Mouse (Mus musculus): ENCODE measurements around the gene Trim17. TPM values are rescaled to one million over a fixed set of nuclear protein-coding genes. Genes with fewer than 3 reads are reported as not detected.

Gene Trim17
- polyA plus RNA-seq, 1 experiment from 2014 or later: 0.76 TPM

DNA sequence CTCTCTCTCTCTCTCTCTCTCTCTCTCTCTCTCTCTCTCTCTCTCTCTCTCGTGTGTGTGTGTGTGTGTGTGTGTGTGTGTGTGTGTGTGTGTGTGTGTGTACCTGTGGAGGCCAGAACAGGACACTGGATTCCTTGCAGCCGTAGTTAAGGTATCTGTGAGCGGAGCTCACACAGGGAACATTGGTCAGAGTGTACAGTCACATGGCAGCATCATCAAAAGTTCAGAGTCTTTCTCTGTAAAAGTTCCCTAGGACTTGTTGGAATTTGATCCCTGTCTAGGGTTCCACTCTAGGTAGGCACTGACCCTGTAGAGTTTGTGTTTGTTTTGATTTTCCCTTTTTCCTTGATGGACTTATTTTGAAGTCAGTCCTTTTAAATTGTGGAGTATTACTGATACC is 27.8 kb upstream of the Trim17 start:
- Histone ChIP-seq H3K4me3 (replicated peaks; ENCODE audit: low read length) (no peak overlapping the region), H3K9ac (no peak overlapping the region), H3K36me3 (replicated peaks; ENCODE audit: control insufficient read depth, insufficient read depth) (peaks cover 13% of the 10 kb centered on the region), H3K4me2 (replicated peaks) (no peak overlapping the region), H3K9me3 (ENCODE audit: control insufficient read depth, low read length) (no peaks in the 10 kb centered on the region), H3K27ac (no peak overlapping the region), H3K4me1 (replicated peaks; ENCODE audit: control insufficient read depth, insufficient read depth, low read length) (no peaks in the 10 kb centered on the region), H3K27me3 (ENCODE audit: control insufficient read depth, insufficient read depth, low read length) (no peaks in the 10 kb centered on the region)
- 87% methylated on average over 2 of the region's 3 CpGs for whole genome bisulfite sequencing
- no peak for DNase-seq (ENCODE audit: low spot score)
- ATAC-seq (ENCODE audit: low FRiP score): no peak

DNA sequence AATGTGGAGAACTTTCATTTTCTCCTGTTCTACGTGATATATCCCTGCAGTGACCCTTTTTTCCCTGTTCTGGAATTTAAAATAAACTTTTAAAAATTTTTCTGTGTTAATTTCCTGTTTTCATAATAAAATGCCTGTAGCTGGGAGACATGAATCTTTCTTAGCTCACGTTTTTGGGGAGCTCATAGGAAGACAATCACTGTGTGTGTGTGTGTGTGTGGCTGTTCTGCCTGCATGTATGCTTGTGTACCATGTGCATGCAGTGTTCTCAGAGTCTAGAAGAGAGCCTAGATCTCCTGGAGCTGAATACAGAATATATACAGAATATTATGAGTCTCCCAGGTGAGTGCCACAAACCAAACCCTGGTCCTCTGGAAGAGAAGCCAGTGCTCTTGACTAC is 27.4 kb upstream of the Trim17 start:
- DNase-seq (ENCODE audit: low spot score): no peak
- no peaks in the 10 kb centered on the region for H3K27me3 ChIP-seq (ENCODE audit: control insufficient read depth, insufficient read depth, low read length)

DNA sequence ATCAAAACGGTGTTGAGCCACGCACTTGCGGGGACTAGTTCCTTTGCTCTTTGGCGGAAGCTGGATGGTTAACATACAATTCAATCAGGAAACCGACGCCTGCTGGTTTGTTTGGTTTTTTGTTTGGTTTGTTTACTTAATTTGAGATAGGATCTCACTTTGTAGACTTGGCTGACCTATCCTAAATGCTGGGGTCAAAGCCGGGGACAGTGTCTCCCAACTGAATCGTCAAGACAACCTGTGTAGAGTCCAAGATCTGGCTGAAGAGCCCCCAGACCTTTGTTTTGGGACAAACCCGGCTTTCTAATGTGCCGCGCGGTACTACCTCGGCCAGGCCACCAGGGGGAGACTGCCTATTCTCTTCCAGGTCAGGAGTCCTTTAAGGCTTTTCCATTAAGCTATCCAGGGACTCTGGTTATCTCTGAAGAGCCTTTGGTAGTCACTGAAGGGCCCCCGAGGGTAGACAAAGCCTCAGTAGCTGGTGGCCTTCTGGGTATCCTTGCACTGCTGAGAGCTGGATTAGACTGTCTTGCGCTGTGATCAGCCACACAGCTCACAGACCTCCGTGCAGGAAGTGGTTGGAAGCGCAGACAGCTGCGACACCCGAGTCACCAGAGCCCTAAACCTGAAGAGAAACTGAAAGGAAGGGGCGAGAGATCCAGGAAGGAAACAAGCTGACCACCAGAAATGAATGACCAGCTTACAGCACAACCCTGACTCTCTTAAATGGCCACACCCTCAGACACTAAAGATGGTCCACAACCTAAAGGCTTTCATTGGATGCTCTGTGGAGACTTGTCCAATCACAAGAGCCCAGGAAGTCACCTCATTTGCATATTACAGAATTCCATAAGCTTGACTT is 26.5 kb upstream of the Trim17 start:
- H3K4me2 ChIP-seq (replicated peaks): peak overlapping the region; percentile 29
- DNase-seq (ENCODE audit: low spot score): peak; percentile 69
- no peaks in the 10 kb centered on the region for H3K4me1 ChIP-seq (replicated peaks; ENCODE audit: control insufficient read depth, insufficient read depth, low read length)
- peak; percentile 64 for ATAC-seq (ENCODE audit: low FRiP score)
- WGBS: 35% methylated on average over 20 of the region's 20 CpGs
- H3K36me3 ChIP-seq (replicated peaks; ENCODE audit: control insufficient read depth, insufficient read depth): peaks cover 26% of the 10 kb centered on the region
- no peaks in the 10 kb centered on the region for H3K27me3 ChIP-seq (ENCODE audit: control insufficient read depth, insufficient read depth, low read length)
- H3K9ac ChIP-seq: peak overlapping the region; percentile 24; the same call in 1 of the 2 replicates
- peak overlapping the region; percentile 34; the same call in 1 of the 2 replicates for H3K27ac ChIP-seq
- H3K9me3 ChIP-seq (ENCODE audit: control insufficient read depth, low read length): no peaks in the 10 kb centered on the region
- H3K4me3 ChIP-seq (replicated peaks; ENCODE audit: low read length): no peak overlapping the region

More for the DNA sequence above, 27.4 kb upstream of the Trim17 start:
- H3K4me1 ChIP-seq (replicated peaks; ENCODE audit: control insufficient read depth, insufficient read depth, low read length): no peaks in the 10 kb centered on the region
- WGBS: 80% methylated on average over 2 of the region's 2 CpGs
- H3K9ac ChIP-seq: no peak overlapping the region
- peaks cover 17% of the 10 kb centered on the region for H3K36me3 ChIP-seq (replicated peaks; ENCODE audit: control insufficient read depth, insufficient read depth)
- H3K4me2 ChIP-seq (replicated peaks): no peak overlapping the region
- ATAC-seq (ENCODE audit: low FRiP score): no peak
- H3K27ac ChIP-seq: no peak overlapping the region
- no peak overlapping the region for H3K4me3 ChIP-seq (replicated peaks; ENCODE audit: low read length)
- H3K9me3 ChIP-seq (ENCODE audit: control insufficient read depth, low read length): no peaks in the 10 kb centered on the region

DNA sequence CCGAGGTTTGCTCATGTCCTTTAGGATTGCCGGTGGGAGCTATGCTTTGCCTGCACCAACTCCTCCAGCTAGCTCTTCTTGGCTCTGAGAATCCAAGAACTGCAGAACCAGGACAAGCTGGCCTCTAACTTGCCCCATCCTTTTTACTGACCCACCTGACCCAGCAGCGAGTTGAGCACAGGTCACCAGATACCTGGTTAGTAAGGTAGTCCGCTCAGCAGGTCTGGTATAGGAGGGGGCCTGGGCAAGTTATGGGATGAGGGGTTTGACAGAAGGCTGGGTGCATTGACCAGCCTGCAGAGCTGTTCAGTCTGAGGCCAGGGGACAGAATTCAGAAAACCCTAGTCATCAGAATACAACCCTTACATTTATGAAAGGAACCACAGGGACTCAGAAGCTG is 25.4 kb upstream of the Trim17 start:
- Histone ChIP-seq H3K9me3 (ENCODE audit: control insufficient read depth, low read length) (no peaks in the 10 kb centered on the region), H3K4me3 (replicated peaks; ENCODE audit: low read length) (no peak overlapping the region), H3K27ac (no peak overlapping the region), H3K27me3 (ENCODE audit: control insufficient read depth, insufficient read depth, low read length) (no peaks in the 10 kb centered on the region), H3K36me3 (replicated peaks; ENCODE audit: control insufficient read depth, insufficient read depth) (peaks cover 37% of the 10 kb centered on the region), H3K4me2 (replicated peaks) (no peak overlapping the region), H3K9ac (no peak overlapping the region), H3K4me1 (replicated peaks; ENCODE audit: control insufficient read depth, insufficient read depth, low read length) (no peaks in the 10 kb centered on the region)
- DNase-seq (ENCODE audit: low spot score) (no peak), ATAC-seq (ENCODE audit: low FRiP score) (no peak)
- WGBS: 75% methylated on average over 4 of the region's 4 CpGs

DNA sequence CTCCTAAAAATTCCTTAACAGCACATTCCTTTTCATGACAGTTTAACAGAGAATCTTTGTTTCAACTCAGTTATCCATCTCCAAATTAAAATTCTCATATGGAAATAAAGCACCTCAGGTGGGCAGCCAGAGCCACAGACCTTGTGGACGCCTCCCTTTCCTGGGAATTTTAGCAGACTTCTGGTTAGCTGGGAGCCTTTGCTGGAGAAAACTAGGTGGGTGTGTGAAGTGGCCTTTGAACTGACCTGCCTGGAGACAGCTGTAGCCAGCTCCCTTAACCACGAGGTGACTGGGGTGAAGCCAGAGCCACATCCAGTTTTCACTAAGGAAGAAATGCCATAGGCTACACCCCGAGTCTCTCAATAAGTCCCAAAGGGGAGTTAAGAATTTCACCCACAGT is 24.8 kb upstream of the Trim17 start:
- Histone ChIP-seq H3K9me3 (ENCODE audit: control insufficient read depth, low read length) (no peaks in the 10 kb centered on the region), H3K9ac (no peak overlapping the region), H3K27me3 (ENCODE audit: control insufficient read depth, insufficient read depth, low read length) (no peaks in the 10 kb centered on the region), H3K27ac (no peak overlapping the region), H3K4me3 (replicated peaks; ENCODE audit: low read length) (no peak overlapping the region), H3K4me1 (replicated peaks; ENCODE audit: control insufficient read depth, insufficient read depth, low read length) (no peaks in the 10 kb centered on the region), H3K4me2 (replicated peaks) (no peak overlapping the region), H3K36me3 (replicated peaks; ENCODE audit: control insufficient read depth, insufficient read depth) (peaks cover 42% of the 10 kb centered on the region)
- ATAC-seq (ENCODE audit: low FRiP score) (no peak), DNase-seq (ENCODE audit: low spot score) (no peak)
- 70% methylated on average over 3 of the region's 3 CpGs for WGBS

DNA sequence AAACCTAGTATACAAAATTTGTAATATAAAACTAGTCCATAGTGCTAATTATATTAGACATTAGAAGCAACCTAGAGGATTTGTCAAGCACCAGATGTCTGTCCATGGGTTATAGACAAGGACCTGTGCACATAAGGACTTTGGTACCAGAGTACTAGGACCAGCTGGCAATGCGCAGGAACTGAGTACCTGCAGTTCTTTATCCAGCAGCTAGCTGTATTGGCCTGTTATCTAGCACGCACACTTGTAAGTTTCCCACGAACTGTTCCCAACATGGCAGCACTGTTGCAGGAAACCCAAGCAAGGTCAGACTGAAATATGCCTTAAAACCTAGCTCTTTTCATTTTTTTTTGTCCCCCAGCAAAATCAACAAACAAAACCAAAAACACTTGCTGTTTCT is 24.2 kb upstream of the Trim17 start:
- H3K4me1 ChIP-seq (replicated peaks; ENCODE audit: control insufficient read depth, insufficient read depth, low read length): no peaks in the 10 kb centered on the region
- 93% methylated on average over 3 of the region's 3 CpGs for WGBS
- H3K4me2 ChIP-seq (replicated peaks): no peak overlapping the region
- H3K9me3 ChIP-seq (ENCODE audit: control insufficient read depth, low read length): no peaks in the 10 kb centered on the region
- no peaks in the 10 kb centered on the region for H3K27me3 ChIP-seq (ENCODE audit: control insufficient read depth, insufficient read depth, low read length)
- H3K4me3 ChIP-seq (replicated peaks; ENCODE audit: low read length): no peak overlapping the region
- ATAC-seq (ENCODE audit: low FRiP score): no peak
- DNase-seq (ENCODE audit: low spot score): no peak
- no peak overlapping the region for H3K9ac ChIP-seq
- no peak overlapping the region for H3K27ac ChIP-seq
- peaks cover 48% of the 10 kb centered on the region for H3K36me3 ChIP-seq (replicated peaks; ENCODE audit: control insufficient read depth, insufficient read depth)

DNA sequence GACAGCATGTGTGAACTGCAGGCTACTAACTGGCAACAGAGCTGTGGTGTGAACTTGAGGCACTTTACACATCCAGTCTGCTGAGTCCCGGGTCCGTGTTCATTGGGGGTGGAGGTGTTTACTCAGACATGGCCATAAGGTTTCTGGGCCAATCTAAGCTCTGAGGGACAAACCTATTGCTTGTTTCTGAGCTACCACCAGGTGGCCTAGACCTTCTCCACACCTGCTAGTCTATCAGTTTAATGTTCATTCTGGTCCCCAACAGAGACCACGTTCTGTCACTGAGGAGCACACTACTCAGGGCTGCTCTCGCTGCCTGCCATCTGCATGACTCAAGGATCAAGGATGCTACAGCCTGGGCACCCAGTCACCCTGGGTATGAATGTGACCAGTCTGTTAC is 22.9 kb upstream of the Trim17 start:
- Histone ChIP-seq H3K4me3 (replicated peaks; ENCODE audit: low read length) (no peak overlapping the region), H3K9me3 (ENCODE audit: control insufficient read depth, low read length) (no peaks in the 10 kb centered on the region), H3K36me3 (replicated peaks; ENCODE audit: control insufficient read depth, insufficient read depth) (peaks cover 60% of the 10 kb centered on the region), H3K27ac (no peak overlapping the region), H3K9ac (no peak overlapping the region), H3K27me3 (ENCODE audit: control insufficient read depth, insufficient read depth, low read length) (no peaks in the 10 kb centered on the region), H3K4me1 (replicated peaks; ENCODE audit: control insufficient read depth, insufficient read depth, low read length) (peaks cover 7% of the 10 kb centered on the region), H3K4me2 (replicated peaks) (no peak overlapping the region)
- 73% methylated on average over 4 of the region's 4 CpGs for WGBS
- ATAC-seq (ENCODE audit: low FRiP score) (no peak), DNase-seq (ENCODE audit: low spot score) (no peak)

DNA sequence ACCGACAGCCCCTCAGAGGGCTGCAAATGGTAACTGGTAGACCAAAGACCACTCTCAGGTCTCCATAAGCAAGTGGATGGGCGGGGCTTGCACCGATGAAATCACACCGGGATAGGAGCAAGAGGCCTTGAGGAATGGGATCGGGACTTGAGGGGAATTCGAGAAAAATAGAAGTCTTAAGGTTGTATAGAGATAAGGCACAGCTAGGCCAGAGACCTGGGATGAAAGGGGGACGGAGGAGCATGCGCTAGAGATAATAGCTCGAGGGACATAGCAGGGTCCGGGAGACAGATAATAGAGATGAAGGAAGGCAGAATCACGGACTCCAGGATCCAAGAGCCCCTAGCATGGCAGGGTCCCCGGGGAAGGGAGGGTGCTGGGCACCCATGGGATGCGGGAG is 16.6 kb upstream of the Trim17 start:
- Histone ChIP-seq H3K9me3 (ENCODE audit: control insufficient read depth, low read length) (no peaks in the 10 kb centered on the region), H3K4me1 (replicated peaks; ENCODE audit: control insufficient read depth, insufficient read depth, low read length) (peaks cover 19% of the 10 kb centered on the region), H3K27ac (peak overlapping the region; percentile 93), H3K9ac (peak overlapping the region; percentile 98), H3K4me2 (replicated peaks) (peak overlapping the region; percentile 79), H3K4me3 (replicated peaks; ENCODE audit: low read length) (peak overlapping the region; percentile 98), H3K36me3 (replicated peaks; ENCODE audit: control insufficient read depth, insufficient read depth) (peaks cover 40% of the 10 kb centered on the region), H3K27me3 (ENCODE audit: control insufficient read depth, insufficient read depth, low read length) (no peaks in the 10 kb centered on the region)
- under 1% methylated on average over 13 of the region's 13 CpGs for WGBS
- DNase-seq (ENCODE audit: low spot score): no peak
- peak; percentile 17 for ATAC-seq (ENCODE audit: low FRiP score)

DNA sequence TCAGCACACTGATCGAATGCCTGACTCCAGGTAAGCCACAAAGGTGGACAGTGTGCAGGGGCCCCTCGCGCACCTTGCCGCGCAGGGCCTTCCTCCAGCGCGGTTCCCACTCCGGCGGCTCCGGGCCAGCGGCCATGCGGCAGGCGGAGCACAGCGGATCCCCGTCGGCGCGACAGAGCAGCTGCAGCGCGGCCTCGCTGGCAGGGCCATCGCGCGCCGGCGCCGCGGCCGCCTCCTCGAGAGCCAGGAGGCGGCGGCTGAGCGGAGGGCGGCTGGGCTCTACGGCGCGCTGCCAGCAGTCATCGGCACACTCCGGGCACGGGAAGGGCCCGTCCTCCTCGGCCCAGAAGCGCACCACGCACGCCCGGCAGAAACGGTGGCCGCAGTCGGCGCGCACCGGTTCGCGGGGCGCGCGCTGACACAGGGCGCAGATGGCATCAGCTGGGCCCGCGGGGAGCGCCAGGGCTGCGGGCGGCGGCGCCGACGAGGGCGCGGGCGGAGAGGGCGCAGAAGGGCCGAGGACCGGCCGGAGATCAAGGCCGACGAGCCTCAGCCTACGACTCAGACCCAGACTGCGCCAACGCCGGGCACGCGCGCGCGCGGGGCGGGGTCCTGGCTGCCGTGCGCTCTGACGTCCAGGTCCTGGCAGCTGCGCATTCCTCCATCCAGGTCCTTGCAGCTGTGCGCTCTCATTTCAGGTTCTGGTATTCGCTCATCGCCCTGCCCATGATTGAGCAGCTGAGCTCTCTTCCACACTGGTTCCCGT is 16.0 kb upstream of the Trim17 start, which contains the start of gene Rnf187:
TSS of gene Rnf187 (minus strand) at position 595 of the 766 bp plus-strand sequence.
- H3K27me3 ChIP-seq (ENCODE audit: control insufficient read depth, insufficient read depth, low read length): no peaks in the 10 kb centered on the region
- peak within 1 kb of the TSS; percentile 79 for H3K4me2 ChIP-seq (replicated peaks)
- 0% methylated on average over 64 of the region's 95 CpGs for WGBS
- peaks cover 34% of the 10 kb centered on the region for H3K36me3 ChIP-seq (replicated peaks; ENCODE audit: control insufficient read depth, insufficient read depth)
- peaks cover 19% of the 10 kb centered on the region for H3K4me1 ChIP-seq (replicated peaks; ENCODE audit: control insufficient read depth, insufficient read depth, low read length)
- H3K4me3 ChIP-seq (replicated peaks; ENCODE audit: low read length): peak within 1 kb of the TSS; percentile 98
- peak; percentile 97 for DNase-seq (ENCODE audit: low spot score)
- H3K9me3 ChIP-seq (ENCODE audit: control insufficient read depth, low read length): no peaks in the 10 kb centered on the region
- peak within 1 kb of the TSS; percentile 93 for H3K27ac ChIP-seq
- H3K9ac ChIP-seq: peak within 1 kb of the TSS; percentile 98
- ATAC-seq (ENCODE audit: low FRiP score): peak; percentile 98
